Mouse (Mus musculus) adrenal gland, adult 10 weeks (tissue): Measurements from ENCODE around the gene Nlgn2. TPM values are rescaled to one million over a fixed set of nuclear protein-coding genes. Genes with fewer than 3 reads are reported as not detected.

Source experiments
- polyA plus RNA-seq: library from polyadenylated mRNA; stranded (reverse); fragments of 350-450 nt; fragmentation: Illumina TruSeq; extraction: RNeasy Lipid Tissue Mini Kit (QIAGEN cat#74804); gene quantifications from one replicate; pipeline ENCODE4 v1.2.3, GENCODE M21; 2014; ENCODE audit warnings: low read depth, low replicate concordance

The Nlgn2 gene
- 1.5 TPM for polyA plus RNA-seq

DNA sequence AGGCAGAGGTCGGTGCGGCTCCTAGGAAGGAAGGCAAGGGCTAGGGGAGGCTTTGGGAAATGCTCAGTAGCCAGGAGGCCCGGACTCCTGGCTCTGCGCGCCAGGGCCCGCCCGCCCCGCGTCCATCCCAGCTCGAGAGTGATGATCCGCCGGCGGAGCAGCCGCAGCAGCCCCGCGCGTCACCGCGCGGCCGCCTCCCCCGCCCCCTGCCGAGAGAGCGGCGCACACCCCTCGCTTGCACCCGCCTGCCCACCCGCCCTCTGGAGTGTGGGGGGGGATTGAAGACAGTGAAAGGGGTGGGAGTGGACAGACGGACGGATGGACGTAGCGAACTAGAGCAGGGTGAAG is at the start of gene Nlgn2:
Gene Nlgn2, minus strand, starts transcription at position 181 of the 348 bp plus-strand sequence.

DNA sequence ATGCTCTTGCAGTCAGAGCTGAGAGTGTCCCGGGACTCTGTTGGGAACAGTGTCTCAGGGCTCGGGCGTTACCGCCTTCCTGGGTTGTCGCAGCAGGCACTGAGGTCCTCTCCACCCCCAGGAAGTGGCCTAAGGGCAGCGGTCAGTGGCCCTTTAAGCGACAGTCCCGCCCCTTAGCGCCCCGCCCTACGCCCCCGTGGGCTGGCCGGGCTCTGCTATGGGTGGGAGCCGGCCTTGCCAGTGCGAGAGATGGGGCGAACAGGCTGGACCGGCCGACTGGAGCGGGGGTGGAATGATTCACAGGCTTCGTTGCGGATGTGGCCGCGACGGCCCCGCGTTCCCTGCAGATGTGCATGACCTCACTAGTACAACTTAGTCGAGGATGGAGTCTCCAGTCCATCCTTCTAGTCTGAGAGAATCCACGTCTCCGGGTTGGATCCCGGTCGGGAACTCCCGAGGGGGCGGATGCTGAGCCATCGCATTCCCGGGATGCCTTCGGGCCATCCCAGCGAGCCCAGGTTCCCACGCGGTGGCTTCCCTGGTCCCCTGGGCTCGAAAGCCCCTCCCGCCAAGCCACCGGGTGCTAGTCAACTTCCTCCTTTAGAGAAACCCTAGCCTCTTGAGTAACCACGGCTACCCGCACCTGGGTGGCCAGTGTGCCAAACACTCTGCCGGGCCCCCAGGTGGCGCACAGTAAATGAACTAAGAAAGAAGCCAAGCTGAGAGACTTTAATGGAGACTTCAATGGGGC is 43.4 kb upstream of the Nlgn2 start, which contains the start of gene Kctd11:
Gene Kctd11, minus strand, starts transcription at position 554 of the 751 bp plus-strand sequence.

DNA sequence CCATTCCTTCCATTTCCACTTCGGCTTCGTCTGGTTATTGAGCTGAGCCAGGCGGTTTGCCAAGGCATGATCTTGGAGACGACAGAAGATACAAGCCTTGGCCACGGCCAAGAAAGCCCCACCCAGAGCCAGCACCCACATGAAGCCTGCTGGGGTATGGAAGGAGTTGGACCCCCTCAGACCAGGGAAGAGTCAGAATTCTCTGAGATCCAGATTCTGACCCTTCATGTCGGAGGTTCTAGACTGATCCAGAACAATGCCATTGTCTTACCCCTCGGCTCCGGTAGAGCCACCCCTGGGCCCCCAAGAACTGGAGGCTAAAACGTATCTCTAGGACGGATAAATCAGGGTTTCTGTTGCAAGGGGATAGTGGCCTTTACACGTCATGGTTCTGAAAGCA is 40.3 kb upstream of the Nlgn2 start, which contains the start of gene Tmem95:
Gene Tmem95, minus strand, starts transcription at position 141 of the 400 bp plus-strand sequence.

DNA sequence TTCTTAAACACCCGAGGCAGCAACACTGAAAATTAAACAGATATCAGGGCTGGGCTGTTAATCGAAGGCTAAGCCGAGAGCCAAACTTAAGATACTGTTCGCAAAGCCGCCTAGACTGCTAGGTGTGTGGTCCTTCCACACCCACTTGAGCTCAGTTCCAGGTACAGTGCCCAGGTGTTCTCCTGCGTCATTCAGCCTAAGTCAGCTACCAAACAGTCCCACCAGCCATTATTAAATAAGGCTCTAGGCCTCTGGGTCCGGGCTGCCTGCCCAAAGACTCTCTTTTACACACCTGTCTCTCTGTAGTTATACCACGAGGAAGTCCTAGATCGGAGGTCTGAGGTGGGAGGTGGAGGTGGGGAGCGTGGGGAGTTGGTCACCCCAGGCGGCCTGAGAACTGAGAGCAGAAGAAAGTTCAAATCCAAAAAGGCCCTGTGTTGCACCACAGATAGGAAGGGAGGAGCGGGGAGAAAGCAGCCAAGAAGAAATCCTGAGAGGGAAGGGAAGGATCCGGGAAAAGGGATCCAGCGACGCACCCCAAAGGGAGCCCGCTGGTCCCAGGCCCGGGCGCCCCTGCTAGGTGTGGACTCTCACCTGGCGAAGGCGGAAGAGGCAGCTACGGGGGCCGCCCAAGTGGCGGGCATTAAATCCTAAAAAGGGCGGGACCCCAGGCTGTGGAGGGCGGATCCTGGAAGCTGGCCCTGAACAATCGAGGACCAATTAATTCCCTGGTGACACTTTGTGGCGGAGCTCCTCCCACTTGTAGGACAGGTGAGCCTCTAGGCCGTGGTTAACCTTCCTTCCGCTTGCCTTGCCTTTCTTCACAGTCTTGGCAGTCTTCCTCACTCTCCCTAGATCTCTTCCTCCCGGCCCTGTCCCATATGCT is 20.8 kb upstream of the Nlgn2 start, which contains the start of gene Tnk1:
Gene Tnk1, minus strand, starts transcription at position 618 of the 886 bp plus-strand sequence.

DNA sequence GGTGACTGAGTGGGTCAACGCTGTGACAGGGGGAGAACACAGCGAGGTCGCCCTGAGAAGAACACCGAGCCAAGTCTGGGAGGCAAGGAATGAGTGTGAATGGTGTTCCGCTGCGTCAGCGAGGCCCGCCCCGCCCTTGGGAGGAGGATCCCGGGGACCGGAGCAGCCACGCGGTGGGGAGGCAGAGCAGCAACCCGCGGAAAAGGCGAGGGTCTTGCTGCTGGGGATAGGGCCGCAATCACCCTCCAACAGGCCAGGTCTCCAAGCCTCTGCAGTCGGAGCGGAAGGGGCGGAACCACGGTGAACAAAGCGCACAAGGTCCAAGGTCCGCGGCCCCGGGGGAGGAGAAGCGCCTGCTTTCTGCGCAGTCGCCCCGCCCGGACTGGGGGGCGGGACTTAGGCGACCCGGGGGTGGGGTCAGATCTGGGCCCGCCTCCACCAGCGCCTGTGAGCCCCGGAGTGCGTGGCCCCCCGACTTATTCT is 8.7 kb upstream of the Nlgn2 start, which contains the start of gene Plscr3:
Gene Plscr3, plus strand, starts transcription at position 179 of the 483 bp plus-strand sequence.

DNA sequence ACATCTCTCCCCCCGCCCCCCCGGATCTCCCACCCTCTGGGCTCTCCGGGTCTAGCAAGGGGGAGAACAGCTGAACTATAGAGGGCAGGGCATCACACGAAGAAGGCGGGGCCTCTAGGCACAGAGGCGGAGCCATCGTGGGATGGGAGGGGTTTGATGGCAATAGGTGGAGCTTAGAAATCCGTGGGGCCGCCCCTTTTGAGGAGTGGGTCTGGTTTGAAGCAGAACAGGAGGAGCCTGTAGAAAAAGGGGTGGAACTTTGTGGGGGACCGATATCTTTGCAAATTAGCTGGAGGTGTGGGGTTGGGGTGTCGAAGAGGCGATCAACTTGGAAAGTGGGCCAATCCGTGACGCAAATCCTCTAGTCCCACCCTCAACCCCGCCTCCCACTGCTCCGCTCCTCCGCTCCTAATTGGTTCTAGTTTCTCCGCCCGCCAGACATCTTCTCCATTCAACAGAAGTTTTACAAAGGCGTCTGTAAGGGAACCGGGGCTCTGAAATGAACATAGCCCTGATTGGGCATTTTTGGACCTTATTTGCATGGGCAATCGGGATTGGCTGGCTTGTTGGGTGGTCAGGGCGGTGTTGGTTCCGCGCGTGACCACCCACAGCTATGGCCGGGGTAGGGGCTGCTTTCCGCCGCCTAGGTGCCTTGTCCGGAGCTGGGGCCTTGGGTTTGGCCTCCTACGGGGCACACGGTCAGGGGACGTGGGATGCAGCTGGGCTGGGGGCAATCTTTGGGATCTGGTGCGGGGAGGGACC is 549 bp upstream of the Nlgn2 start, which contains the start of gene Tmem256:
Gene Tmem256, plus strand, starts transcription at position 563 of the 762 bp plus-strand sequence.

DNA sequence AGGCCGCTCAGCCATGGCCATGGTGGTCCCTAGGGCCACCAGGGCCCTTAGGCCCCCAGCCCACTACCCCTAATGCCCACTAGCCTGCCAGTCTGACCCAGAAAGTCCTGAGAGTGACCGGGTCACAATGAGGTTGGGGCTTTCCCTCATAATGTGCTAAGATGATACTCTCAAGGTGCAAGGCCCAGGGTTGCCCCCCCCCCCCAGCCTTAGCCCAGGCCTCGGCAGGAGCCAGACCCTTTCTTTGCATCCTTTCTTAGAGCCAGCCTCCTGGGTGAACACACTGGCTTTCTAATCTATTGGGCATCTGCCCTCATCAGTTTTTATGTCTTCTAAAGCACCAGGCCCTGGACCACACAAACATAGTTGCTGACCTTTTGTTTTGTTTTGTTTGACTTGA is 15.5 kb downstream of the Nlgn2 start, which contains the start of gene Spem1:
Gene Spem1, minus strand, starts transcription at position 101 of the 400 bp plus-strand sequence.

DNA sequence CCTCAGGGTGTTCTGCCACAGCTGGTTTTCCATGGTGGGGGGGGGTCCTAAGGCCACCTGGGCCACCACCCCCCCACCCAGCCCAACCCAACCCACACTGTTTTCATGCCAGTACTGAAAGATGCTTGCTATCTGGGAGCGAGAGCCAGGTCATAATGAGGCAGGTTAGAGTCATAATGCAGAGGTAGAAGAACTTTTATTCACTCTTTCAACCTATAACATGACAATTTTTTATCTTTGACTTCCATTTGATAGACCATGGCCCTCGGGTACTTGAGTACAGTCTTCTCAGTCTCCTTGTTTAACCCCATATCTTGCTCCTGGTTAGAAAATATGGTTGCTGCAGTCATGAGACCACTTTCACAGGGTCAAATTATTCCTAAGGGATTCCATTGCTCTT is 19.2 kb downstream of the Nlgn2 start, which contains the start of gene Spem2:
Gene Spem2, minus strand, starts transcription at position 101 of the 400 bp plus-strand sequence.

DNA sequence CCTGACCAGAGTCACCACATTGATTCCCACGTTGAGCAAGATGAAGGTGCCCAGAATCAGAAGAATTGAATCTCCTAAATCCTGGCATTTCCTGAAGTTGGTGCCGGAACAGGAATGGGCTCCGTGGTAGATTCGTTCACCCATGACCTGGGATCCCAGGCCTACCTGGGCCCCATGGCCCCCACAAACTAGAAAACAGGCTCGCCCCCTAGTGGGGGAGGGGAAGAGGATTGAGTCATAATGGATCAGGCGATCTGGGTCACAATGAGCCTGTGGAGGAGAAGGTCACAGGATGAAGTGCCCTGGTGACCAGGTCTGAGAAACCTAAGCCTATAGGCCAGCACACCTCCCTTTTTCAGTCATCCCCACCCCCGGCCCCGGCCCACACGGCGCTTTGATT is 22.4 kb downstream of the Nlgn2 start, which contains the start of gene Gm39566:
Gene Gm39566, minus strand, starts transcription at position 144 of the 400 bp plus-strand sequence.

DNA sequence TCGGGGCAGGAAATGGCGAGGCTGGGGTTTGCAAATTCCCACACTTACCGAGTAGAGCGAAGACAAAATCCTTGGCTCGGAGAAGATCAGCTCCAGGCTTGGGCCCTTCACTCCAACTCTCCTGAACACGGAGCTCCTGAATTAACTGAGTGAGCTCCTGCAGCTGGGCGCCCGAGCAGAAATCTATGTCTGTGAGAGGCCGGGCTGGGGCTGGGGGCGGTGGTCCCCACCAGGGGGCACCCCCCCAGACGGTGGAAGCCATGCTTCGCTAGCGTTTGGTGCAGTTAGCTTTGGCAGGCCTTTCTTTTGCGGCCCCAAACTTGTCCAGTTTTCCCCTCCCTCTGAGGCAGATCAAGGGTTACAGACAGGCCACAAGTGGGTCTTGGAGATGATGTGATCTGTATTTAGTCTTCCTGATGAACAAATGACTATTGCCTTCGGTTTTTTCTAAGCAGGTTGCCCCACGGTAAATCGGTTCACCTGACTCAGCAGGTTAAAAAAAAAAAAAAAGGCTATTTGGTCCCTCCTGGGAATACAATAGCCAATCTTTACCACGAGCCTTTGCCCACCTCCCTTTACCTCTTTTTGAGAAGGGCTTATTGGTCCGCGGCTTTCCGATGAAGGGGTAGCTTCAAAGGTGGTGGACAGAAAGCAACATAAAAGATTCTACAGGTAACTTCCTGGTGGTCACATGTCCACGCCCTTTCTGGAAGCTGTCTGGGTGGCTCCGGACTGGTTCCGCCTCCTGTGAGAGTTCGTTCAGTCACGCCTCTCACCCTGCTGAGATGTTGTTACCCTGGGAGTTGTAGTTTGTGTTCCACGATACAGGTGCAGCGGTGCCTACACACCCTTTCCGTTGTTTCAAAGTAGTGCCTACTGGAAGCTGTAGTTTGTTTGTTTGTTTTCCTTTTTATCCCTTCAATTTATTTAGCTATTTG is 32.3 kb downstream of the Nlgn2 start, which contains the start of gene Tmem102:
Gene Tmem102, minus strand, starts transcription at position 653 of the 938 bp plus-strand sequence.

DNA sequence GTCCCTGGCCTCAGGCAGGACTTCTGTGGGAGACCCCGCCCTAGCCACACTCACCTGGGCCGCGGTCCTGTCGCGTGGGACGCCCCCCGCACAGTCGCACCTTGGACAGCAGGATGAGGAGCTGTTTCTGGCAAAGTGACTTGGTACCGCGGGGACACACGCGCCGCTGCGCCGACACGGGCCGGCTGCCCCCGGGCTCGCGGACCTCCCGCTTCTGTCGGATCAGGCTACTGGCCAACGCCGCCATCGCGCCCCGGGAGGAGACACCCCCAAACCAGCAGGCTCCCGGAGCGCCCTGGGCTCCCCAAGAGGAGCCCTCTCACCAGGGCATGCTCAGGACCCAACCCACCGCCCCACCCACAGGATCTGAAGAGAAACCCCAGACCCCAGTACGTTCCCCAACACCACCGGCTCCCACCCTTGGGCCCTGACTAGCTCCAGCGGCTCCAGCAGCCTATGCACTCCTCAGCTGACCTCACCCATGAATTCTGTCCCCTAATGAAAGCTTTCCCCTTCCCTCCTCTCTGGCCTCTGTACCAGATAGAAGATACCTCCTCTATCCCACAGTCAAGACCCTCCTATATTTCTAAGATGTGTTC is 36.1 kb downstream of the Nlgn2 start, which contains the start of gene Fgf11:
Gene Fgf11, minus strand, starts transcription at position 479 of the 599 bp plus-strand sequence.

DNA sequence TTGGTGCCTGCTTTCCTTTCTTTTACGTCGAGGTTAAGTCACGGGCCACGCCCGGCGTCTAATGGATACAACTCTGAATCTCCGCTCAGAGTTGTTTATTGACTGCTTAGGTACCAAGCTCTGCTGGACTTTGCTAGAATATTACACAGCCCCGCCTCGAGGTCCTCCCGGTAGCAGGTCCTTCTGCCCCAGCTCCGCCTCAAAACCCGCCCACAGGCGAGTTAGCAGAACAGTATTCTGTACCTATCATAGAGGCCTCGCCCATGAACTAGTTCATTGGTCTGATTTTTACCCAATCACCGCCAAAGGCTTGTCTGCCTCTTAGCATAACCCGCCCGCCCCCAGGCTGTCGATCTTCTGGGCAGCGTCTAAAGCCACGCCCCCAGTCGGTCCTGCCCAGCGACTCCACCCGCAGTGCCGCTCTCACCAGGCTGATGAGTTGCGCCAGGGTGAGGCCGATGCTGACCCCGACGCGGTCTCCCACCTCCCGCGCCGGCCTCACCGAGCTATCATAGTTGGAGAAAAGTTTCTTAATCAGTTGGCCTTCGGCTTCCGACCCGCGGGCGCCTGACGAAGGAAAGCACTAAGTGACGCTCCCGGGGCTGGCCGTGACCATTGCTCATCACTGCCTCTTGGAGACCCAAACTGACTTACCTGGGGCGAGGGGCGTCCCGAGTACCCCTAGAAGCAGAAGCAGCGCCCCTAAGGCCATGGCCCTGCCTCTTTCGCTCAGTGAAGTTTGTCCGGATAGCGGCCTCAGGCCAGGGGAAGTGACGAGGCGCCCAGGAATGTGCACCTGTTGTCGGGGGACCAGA is 42.2 kb downstream of the Nlgn2 start, which contains the start of gene Chrnb1:
Gene Chrnb1, minus strand, starts transcription at position 776 of the 815 bp plus-strand sequence.

Other genes starting within 250 kb of the Nlgn2 start
- 31.6 TPM for gene Atp1b2, start 231.8 kb downstream of the Nlgn2 start, polyA plus RNA-seq
- not detected for gene Shbg, start 219.9 kb downstream of the Nlgn2 start, polyA plus RNA-seq
- 2.8 TPM for gene Sat2, start 215.8 kb downstream of the Nlgn2 start, polyA plus RNA-seq
- gene Fxr2, start 204.8 kb downstream of the Nlgn2 start, polyA plus RNA-seq, result 14.5 TPM
- not detected for gene Sox15, start 182.5 kb downstream of the Nlgn2 start, polyA plus RNA-seq
- 23.0 TPM for gene Mpdu1, start 175.1 kb downstream of the Nlgn2 start, polyA plus RNA-seq
- gene Cd68, start 171.6 kb downstream of the Nlgn2 start, polyA plus RNA-seq, result 4.0 TPM
- 617 TPM for gene Eif4a1, start 165.4 kb downstream of the Nlgn2 start, polyA plus RNA-seq
- 56.8 TPM for gene Senp3, start 155.7 kb downstream of the Nlgn2 start, polyA plus RNA-seq
- 8.3 TPM for gene Tnfsf13, start 152.0 kb downstream of the Nlgn2 start, polyA plus RNA-seq
- gene Tnfsf12, start 141.9 kb downstream of the Nlgn2 start, polyA plus RNA-seq, result 2.2 TPM
- gene Tnfsfm13, start 141.7 kb downstream of the Nlgn2 start, polyA plus RNA-seq, result 1.6 TPM
- 37.7 TPM for gene Polr2a, start 79.1 kb downstream of the Nlgn2 start, polyA plus RNA-seq
- gene Slc35g3, start 75.8 kb downstream of the Nlgn2 start, polyA plus RNA-seq, result not detected
- 35.4 TPM for gene Zbtb4, start 71.9 kb downstream of the Nlgn2 start, polyA plus RNA-seq
- gene Chrnb1, start 41.8 kb downstream of the Nlgn2 start, polyA plus RNA-seq, result 1.3 TPM
- 5.0 TPM for gene Fgf11, start 35.9 kb downstream of the Nlgn2 start, polyA plus RNA-seq
- not detected for gene Tmem102, start 32.2 kb downstream of the Nlgn2 start, polyA plus RNA-seq
- not detected for gene Gm39566, start 22.5 kb downstream of the Nlgn2 start, polyA plus RNA-seq
- gene Spem2, start 19.3 kb downstream of the Nlgn2 start, polyA plus RNA-seq, result not detected
- not detected for gene Spem1, start 15.6 kb downstream of the Nlgn2 start, polyA plus RNA-seq
- 24.3 TPM for gene Tmem256, start 730 bp upstream of the Nlgn2 start, polyA plus RNA-seq
- 1.6 TPM for gene Plscr3, start 8.6 kb upstream of the Nlgn2 start, polyA plus RNA-seq
- not detected for gene Tnk1, start 20.9 kb upstream of the Nlgn2 start, polyA plus RNA-seq
- not detected for gene Tmem95, start 40.2 kb upstream of the Nlgn2 start, polyA plus RNA-seq
- 2.4 TPM for gene Kctd11, start 43.6 kb upstream of the Nlgn2 start, polyA plus RNA-seq
- not detected for gene Acap1, start 57.8 kb upstream of the Nlgn2 start, polyA plus RNA-seq
- gene 2810408A11Rik, start 63.2 kb upstream of the Nlgn2 start, polyA plus RNA-seq, result not detected
- 3.1 TPM for gene Neurl4, start 63.3 kb upstream of the Nlgn2 start, polyA plus RNA-seq
- gene Gps2, start 76.1 kb upstream of the Nlgn2 start, polyA plus RNA-seq, result 22.9 TPM
- 242 TPM for gene Eif5a, start 84.2 kb upstream of the Nlgn2 start, polyA plus RNA-seq
- gene Ybx2, start 98.0 kb upstream of the Nlgn2 start, polyA plus RNA-seq, result 1.4 TPM
- 2.4 TPM for gene Slc2a4, start 110.4 kb upstream of the Nlgn2 start, polyA plus RNA-seq
- gene Cldn7, start 127.0 kb upstream of the Nlgn2 start, polyA plus RNA-seq, result not detected
- 46.8 TPM for gene Ctdnep1, start 143.4 kb upstream of the Nlgn2 start, polyA plus RNA-seq
- 17.4 TPM for gene Elp5, start 144.7 kb upstream of the Nlgn2 start, polyA plus RNA-seq
- gene Gabarap, start 153.4 kb upstream of the Nlgn2 start, polyA plus RNA-seq, result 525 TPM
- 20.2 TPM for gene Phf23, start 158.0 kb upstream of the Nlgn2 start, polyA plus RNA-seq
- gene Dvl2, start 162.8 kb upstream of the Nlgn2 start, polyA plus RNA-seq, result 0.76 TPM
- gene Acadvl, start 177.6 kb upstream of the Nlgn2 start, polyA plus RNA-seq, result 27.3 TPM
- 1.6 TPM for gene Dlg4, start 179.2 kb upstream of the Nlgn2 start, polyA plus RNA-seq
- gene Asgr1, start 216.3 kb upstream of the Nlgn2 start, polyA plus RNA-seq, result not detected